Mouse (Mus musculus): ENCODE data around the gene Auts2. TPM values are rescaled to one million over a fixed set of nuclear protein-coding genes. Genes with fewer than 3 reads are reported as not detected.

Auts2 gene
- polyA plus RNA-seq, 1 experiment: 39.0 TPM

DNA sequence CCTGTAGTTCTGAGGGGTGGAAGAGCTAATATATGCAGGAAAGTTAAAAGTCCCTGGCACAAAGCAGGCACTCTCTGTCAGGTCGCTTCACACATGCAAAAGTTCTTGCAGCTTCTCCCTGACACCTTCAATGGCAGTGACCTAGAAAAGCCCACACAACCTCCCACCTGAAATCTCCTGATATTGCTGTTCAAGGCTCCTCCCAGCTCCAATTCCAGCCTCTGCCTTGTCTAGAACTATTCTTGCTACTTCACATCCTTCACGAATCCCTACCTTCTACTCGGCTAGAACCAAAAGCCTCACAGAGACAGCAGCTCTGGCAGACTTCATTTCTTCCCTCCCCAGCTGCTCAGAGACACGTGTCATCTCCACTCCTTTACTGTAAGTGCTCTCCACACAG is 143.7 kb downstream of the Auts2 start:
- no peak overlapping the region for H3K27ac ChIP-seq (ENCODE audit: insufficient read depth, low read length)
- 69% methylated on average over 4 of the region's 4 CpGs for WGBS
- H3K4me1 ChIP-seq (ENCODE audit: control insufficient read depth, insufficient read depth, low read length): peaks cover 22% of the 10 kb centered on the region
- no peak for TF ChIP-seq POLR2A (IDR thresholded peaks at IDR 0.05; ENCODE audit: borderline replicate concordance, insufficient read depth, low read length)
- TF ChIP-seq CTCF (IDR thresholded peaks at IDR 0.05; ENCODE audit: borderline replicate concordance, insufficient read depth, low read depth, low read length): no peak
- H3K27me3 ChIP-seq (ENCODE audit: control insufficient read depth, insufficient read depth, low read length): no peaks in the 10 kb centered on the region
- DNase-seq: no peak
- no peak overlapping the region for H3K4me3 ChIP-seq (replicated peaks; ENCODE audit: insufficient read depth, low read depth, low read length)

DNA sequence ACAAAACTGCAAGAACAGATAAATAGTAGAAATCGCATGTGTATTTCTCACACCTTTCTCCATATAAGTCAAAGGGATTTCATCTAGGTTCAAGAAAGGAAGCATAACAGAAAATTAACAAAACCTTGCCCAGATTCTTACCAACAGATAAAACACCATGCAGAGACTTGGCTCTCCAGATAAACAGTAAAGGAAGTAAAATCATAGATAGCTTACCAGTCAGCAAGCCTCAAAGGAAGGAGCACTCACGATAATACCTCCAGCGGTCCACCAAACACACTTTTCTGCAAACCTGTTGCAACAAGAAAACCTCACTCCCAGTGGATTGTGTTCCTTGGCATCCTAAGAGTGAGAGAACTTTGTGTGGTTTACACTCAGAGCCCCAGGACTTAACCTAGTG is 147.2 kb downstream of the Auts2 start:
- WGBS: 95% methylated on average over 3 of the region's 3 CpGs
- Histone ChIP-seq H3K4me1 (ENCODE audit: control insufficient read depth, insufficient read depth, low read length) (peaks cover 13% of the 10 kb centered on the region), H3K4me3 (replicated peaks; ENCODE audit: insufficient read depth, low read depth, low read length) (no peak overlapping the region), H3K27me3 (ENCODE audit: control insufficient read depth, insufficient read depth, low read length) (no peaks in the 10 kb centered on the region), H3K27ac (ENCODE audit: insufficient read depth, low read length) (no peak overlapping the region)
- no peak for DNase-seq
- TF ChIP-seq CTCF (IDR thresholded peaks at IDR 0.05; ENCODE audit: borderline replicate concordance, insufficient read depth, low read depth, low read length) (no peak), POLR2A (IDR thresholded peaks at IDR 0.05; ENCODE audit: borderline replicate concordance, insufficient read depth, low read length) (no peak)

DNA sequence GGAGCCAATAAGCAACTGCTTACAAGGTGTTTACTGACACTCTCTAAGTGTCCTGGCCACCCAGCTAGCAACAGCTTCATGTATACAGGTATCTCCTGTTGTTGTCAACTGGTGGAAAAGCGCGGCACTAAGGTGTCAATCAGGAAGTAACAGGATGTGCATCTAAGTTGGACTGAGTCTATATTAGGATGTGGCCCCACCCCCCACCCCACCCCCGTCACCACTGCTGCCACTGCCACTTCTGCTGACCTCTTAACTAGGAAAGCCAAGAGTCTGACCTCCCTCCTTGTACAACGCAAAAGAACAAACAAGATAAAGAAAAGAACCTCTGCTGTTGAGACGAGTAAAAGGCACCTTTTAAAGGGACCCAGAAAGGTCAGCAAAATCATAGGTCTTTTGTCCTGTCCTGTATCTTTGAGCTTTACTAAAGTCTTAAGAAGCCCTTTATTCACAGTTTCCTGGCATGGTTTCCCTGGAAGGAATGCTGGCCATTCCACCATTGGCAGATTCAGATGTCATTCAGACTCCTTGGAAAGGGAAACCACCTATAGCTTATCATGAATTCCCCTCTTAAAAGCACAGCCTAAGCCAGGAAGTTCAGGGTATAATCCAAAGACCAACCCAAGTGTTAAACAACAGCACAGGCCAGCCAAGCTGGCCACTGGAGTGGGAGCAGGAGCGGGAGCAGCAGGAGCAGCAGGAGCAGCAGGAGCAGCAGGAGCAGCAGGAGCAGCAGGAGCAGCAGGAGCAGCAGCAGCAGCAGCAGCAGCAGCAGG is 148.2 kb downstream of the Auts2 start:
- no peak for DNase-seq
- peaks cover 6% of the 10 kb centered on the region for H3K4me1 ChIP-seq (ENCODE audit: control insufficient read depth, insufficient read depth, low read length)
- no peak for TF ChIP-seq POLR2A (IDR thresholded peaks at IDR 0.05; ENCODE audit: borderline replicate concordance, insufficient read depth, low read length)
- no peak for TF ChIP-seq CTCF (IDR thresholded peaks at IDR 0.05; ENCODE audit: borderline replicate concordance, insufficient read depth, low read depth, low read length)
- WGBS: 80% methylated on average over 6 of the region's 6 CpGs
- no peak overlapping the region for H3K27ac ChIP-seq (ENCODE audit: insufficient read depth, low read length)
- H3K4me3 ChIP-seq (replicated peaks; ENCODE audit: insufficient read depth, low read depth, low read length): no peak overlapping the region
- H3K27me3 ChIP-seq (ENCODE audit: control insufficient read depth, insufficient read depth, low read length): no peaks in the 10 kb centered on the region

DNA sequence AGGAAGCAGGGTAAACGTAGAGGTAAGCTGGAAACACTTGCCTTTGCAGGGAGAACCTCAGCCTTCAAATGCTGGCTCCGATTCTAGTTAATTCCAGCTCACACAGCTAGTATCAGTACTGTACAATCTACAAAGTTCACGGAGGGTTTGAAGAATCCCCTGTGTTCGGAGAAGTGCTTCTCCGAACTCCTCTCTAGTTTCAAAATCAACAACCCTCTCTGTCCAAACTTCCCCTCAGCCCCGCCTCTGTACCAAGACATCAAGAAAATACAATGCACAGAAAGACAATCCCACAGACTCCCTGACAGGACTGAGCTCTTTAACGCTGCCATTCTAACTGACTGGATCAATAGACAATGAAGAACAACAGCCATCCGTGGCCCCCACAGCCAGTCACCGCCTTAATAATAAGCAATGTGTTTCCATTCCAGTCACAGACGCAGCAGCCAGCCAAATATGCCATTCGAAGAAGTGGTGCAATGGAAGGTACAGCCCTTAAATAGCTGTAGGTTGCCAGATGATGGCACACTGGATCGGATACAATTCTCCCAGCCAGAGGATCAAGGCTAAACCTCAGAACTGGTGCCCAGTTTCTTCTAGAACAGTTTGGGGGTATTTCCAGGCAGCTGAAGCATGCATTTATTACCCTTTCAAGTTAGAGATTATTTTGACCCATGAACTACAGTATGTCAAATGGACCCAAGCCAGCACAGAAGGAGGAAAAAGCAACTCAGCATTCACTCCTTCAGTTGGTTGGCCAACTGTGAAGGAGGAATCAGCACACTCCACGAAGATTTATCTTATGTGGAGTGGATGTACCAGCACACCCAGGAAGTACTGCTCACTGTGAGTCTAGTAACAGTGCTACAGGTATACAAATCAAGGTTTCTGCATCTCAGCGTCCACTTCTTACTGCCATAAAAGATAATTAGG is 151.0 kb downstream of the Auts2 start:
- WGBS: 60% methylated on average over 14 of the region's 14 CpGs
- no peaks in the 10 kb centered on the region for H3K27me3 ChIP-seq (ENCODE audit: control insufficient read depth, insufficient read depth, low read length)
- H3K4me3 ChIP-seq (replicated peaks; ENCODE audit: insufficient read depth, low read depth, low read length): no peak overlapping the region
- H3K27ac ChIP-seq (ENCODE audit: insufficient read depth, low read length): no peak overlapping the region
- TF ChIP-seq CTCF (IDR thresholded peaks at IDR 0.05; ENCODE audit: borderline replicate concordance, insufficient read depth, low read depth, low read length) (no peak), POLR2A (IDR thresholded peaks at IDR 0.05; ENCODE audit: borderline replicate concordance, insufficient read depth, low read length) (no peak)
- DNase-seq: no peak
- peaks cover 5% of the 10 kb centered on the region; the same call in 1 of the 2 replicates for H3K4me1 ChIP-seq (ENCODE audit: control insufficient read depth, insufficient read depth, low read length)

DNA sequence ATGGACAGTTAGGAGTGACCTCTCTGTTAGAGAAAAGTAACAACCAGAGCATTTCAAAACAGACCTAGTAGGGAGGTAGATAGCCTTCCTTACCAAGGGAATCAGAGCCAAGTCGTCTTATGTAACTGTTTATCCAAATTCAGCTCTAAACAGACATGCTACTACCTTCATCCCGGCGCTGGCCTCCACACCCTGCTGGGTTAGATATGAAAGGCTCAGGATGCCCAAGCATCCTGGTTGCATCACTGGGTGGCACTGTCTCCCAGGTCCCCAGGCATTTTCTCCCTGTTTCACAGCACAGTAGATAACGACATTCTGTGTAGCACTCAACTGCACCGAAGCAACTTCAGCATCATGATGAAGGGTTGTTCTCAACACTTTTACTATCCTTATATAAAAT is 154.4 kb downstream of the Auts2 start:
- DNase-seq: peak; percentile 56 to 74
- H3K4me3 ChIP-seq (replicated peaks; ENCODE audit: insufficient read depth, low read depth, low read length): peak overlapping the region; percentile 29
- peaks cover 5% of the 10 kb centered on the region; the same call in 1 of the 2 replicates for H3K4me1 ChIP-seq (ENCODE audit: control insufficient read depth, insufficient read depth, low read length)
- peak; percentile 75 for TF ChIP-seq CTCF (IDR thresholded peaks at IDR 0.05; ENCODE audit: borderline replicate concordance, insufficient read depth, low read depth, low read length)
- no peak for TF ChIP-seq POLR2A (IDR thresholded peaks at IDR 0.05; ENCODE audit: borderline replicate concordance, insufficient read depth, low read length)
- H3K27me3 ChIP-seq (ENCODE audit: control insufficient read depth, insufficient read depth, low read length): no peaks in the 10 kb centered on the region
- H3K27ac ChIP-seq (ENCODE audit: insufficient read depth, low read length): no peak overlapping the region
- WGBS: 26% methylated on average over 5 of the region's 5 CpGs

DNA sequence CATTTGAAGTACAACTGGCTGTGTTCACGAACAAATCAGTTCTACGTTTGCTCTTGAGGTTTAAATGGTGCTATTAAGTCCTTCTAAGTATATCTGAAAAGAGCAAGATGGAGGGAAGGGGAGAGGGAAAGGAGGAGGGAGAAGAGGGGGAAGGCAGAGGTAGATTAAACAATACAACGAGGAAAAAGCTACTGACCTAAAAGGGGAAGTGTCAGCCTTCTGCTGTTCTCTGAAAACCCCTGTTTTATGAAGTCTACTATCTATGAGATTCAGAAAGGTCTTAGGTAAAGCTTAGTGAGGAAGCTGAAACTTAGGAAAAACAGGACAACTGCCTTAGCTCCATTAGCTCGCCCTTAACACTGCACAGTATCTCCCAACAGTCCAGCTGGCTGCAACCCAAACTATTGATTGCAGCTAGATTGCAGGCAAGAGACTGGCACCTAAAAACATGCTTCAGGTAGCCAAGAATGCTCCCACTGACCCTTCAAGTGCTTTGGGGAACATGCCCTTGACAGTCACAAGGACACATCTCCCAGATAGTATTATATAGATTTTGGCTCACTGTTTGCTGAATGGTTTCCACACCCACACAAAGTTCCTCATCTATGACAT is 157.8 kb downstream of the Auts2 start:
- H3K4me3 ChIP-seq (replicated peaks; ENCODE audit: insufficient read depth, low read depth, low read length): no peak overlapping the region
- TF ChIP-seq CTCF (IDR thresholded peaks at IDR 0.05; ENCODE audit: borderline replicate concordance, insufficient read depth, low read depth, low read length) (no peak), POLR2A (IDR thresholded peaks at IDR 0.05; ENCODE audit: borderline replicate concordance, insufficient read depth, low read length) (no peak)
- WGBS: 88% methylated on average over 4 of the region's 4 CpGs
- peaks cover 18% of the 10 kb centered on the region for H3K4me1 ChIP-seq (ENCODE audit: control insufficient read depth, insufficient read depth, low read length)
- no peak overlapping the region for H3K27ac ChIP-seq (ENCODE audit: insufficient read depth, low read length)
- DNase-seq: no peak
- H3K27me3 ChIP-seq (ENCODE audit: control insufficient read depth, insufficient read depth, low read length): no peaks in the 10 kb centered on the region

DNA sequence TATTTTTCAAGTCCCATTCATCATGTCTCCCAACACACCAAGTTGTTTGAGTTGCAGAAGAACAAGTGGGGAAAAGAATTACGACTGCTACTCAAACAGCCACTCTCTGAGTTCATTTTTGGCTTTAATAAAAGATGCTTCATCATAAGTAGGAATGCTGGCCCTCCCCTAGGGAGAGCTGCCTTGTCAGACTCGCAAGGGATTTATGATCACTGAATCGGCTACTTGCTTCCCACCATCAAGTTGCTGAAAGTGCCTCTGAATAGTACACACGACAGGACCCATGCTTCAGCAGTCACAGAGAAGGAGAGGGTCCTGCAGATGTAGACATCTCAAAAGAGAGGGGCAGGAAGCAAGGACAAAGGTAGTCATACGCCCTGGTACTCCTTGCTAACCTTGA is 162.9 kb downstream of the Auts2 start:
- DNase-seq: no peak
- Histone ChIP-seq H3K4me1 (ENCODE audit: control insufficient read depth, insufficient read depth, low read length) (peaks cover 13% of the 10 kb centered on the region), H3K27ac (ENCODE audit: insufficient read depth, low read length) (no peak overlapping the region), H3K27me3 (ENCODE audit: control insufficient read depth, insufficient read depth, low read length) (no peaks in the 10 kb centered on the region), H3K4me3 (replicated peaks; ENCODE audit: insufficient read depth, low read depth, low read length) (no peak overlapping the region)
- 73% methylated on average over 5 of the region's 5 CpGs for WGBS
- no peak for TF ChIP-seq POLR2A (IDR thresholded peaks at IDR 0.05; ENCODE audit: borderline replicate concordance, insufficient read depth, low read length)
- TF ChIP-seq CTCF (IDR thresholded peaks at IDR 0.05; ENCODE audit: borderline replicate concordance, insufficient read depth, low read depth, low read length): no peak

All from cerebellum, adult 2 months (tissue).